Mouse (Mus musculus) common myeloid progenitor, adult 5-6 weeks (primary cell): ENCODE measurements at regions not wholly inside any gene's neighbourhood (a gene's known extent, or its start where the extent isn't known, plus 50 kb on each side); places are given as distances from the start of the nearest gene placed in this dataset.

Experiments
- ATAC-seq: replicated peaks from 2 replicates; pipeline ENCODE4 v1.8.0; 2016; ENCODE audit warnings: low read depth, mild to moderate bottlenecking, moderate TSS enrichment, inconsistent platforms; ENCODE audit not compliant: poor library complexity, severe bottlenecking

GRCm38 (mm10) chr1:42229711-42230110 is 465.9 kb upstream of the Pou3f3 start:
- ATAC-seq = no peak

DNA sequence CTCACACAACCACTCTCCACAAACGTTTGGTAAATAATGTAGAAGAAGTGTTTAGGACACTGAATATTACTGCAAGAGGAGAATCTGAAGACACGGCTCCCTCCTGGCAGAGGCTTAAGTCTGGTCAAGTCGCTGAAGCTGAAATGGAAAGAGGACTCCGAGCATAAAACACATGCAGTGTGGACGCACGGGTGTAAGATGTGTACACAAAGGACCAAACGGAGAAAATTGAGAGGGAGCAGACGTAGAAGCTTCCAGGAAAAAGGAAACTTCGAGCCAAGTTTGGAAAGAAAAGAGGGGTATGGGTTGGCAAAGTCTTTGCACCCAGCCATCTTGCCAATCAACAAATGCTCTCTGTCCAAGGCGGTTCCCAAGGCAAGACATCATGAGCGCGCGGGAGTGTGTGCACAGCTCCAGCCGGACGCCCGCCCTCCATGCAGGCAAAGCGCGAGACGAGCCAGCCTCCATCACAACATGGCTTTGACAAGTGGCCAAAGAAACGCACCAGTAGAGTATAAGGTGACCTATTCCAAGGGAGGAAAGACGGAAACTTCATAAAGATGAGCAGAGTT is 465.0 kb upstream of the Pou3f3 start:
- no peak for ATAC-seq

GRCm38 (mm10) chr1:42231091-42231490 is 464.5 kb upstream of the Pou3f3 start:
- ATAC-seq = no peak

GRCm38 (mm10) chr1:42231897-42232296 is 463.7 kb upstream of the Pou3f3 start:
- no peak for ATAC-seq

DNA sequence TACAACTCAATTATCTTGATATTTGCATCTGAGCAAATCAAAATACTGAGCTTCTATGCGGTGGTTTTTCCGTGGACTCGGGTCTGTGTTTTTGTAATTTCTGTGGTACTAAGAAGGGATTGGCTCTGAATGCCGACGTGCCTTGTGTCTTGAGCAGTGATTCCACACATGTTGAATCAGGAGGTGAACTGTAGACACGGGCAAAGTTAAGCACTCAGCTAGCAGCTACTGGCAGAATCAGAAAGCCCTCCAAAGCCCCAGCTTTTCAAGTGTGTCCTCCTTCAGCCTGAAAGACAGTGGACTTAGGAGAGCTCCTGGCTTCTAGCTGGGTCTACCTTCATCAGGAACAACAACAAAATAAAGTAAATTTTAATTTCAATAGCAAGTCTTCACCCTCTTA is 462.9 kb upstream of the Pou3f3 start:
- no peak for ATAC-seq

DNA sequence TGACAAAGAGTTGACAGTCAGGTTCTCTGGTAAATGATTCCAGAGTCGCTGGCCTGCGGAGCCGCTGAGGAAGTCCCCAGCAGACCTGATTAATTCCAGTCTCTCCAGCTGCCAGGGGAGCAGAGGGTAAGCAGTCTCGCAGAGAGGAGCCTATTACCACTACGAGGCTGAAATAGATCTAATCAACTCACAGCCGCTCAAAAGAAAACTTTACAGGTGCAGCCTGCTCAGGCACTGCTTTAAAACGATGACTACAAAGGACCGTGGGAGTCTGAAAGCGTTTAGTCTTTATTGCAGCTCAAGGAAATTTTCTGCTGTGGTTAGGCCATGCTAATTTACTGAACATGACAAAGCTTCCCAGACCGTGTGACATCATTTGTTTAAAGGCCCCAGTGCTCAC is 462.3 kb upstream of the Pou3f3 start:
- no peak for ATAC-seq

- ATAC-seq = no peak
Observed at GRCm38 (mm10) chr1:42236466-42237010, 459.0 kb upstream of the Pou3f3 start.

- no peak for ATAC-seq
Observed at GRCm38 (mm10) chr1:42238408-42238807, 457.2 kb upstream of the Pou3f3 start.

DNA sequence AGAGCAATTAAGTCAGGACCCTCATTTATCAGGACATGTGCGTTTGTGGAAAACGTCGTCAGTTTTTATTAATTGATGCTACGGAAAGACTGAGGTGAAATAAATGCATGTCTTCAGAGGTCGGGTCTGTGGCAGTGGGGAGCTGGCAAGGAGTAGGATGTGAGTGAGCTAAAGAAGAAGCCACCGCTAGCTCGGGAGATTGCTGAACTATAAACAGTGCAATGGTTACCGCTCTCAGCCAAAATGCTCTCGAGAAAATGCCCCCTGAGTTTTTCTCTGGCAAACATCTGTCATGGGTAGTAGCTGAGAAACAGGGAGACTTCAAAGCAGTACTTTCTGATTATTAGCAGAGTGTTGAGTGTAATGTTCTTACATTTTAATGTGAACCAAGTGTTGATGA is 454.4 kb upstream of the Pou3f3 start:
- no peak for ATAC-seq

DNA sequence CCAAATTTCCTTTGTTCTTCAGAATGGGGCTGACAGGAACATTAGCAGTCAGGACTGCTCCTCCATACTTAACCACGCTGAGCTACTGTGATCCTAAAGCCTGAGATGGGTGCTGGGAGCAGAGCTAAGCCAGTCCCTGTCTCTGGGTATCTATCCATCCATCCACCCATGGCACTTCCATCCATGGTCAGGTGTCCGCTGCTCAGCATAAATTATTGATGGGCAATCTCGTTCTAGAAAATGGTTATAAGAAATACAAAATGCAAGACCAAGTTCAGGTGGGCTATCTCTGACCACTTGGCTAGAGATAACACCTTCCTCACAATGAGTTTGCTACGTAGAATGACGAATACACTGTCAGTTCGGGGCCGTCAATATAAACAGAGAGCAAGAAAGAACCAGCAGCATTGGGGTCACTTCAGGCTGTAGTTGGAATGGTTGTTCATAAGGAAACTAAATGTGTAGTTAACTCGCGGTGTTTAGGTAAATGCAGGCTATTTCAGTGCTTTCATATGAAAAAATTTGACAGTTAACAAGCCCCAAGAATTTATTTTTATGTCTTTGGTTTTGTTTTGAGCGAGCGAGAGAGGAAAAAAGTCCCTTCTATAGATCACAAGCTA is 453.9 kb upstream of the Pou3f3 start:
- no peak for ATAC-seq

DNA sequence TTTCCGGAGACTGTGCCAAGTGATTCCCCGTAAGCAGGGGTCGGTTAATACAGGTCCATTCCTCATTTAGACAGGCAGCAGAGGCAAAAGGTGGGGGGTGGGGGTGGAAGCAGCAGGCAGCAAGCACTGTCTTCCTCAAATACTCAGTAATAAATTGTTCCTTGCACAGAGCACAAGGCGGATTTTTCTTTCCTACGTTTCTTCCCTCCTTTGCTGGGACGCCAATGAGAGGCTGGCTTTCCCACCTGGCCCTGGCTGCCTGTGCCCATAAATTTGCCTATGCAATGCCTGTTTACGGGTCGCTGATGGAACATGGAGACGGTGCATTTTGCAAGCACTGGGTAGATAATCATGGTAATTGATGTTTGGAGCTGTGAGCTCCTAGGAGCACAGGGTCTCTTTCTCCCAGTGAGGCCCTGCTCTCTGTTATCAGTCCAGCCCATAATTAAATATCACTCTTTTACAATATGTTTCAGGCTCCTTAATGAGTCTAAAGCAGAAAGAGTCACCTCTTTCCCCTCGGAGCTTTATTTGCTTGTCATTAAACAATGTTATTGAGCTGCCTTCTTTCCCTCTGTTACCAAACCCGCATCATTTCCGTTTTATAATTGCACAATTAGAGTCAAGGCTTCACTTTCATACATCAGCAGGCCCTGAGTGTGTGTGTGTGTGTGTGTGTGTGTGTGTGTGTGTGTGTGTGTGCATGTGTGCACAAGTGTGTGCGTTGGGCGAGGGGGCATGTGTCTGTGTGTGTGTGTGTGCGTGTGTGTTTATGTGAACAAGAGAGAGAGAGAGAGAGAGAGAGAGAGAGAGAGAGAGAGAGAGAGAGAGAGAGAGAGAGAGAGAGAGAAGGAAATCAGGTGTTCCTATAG is 452.7 kb upstream of the Pou3f3 start:
- ATAC-seq = no peak

DNA sequence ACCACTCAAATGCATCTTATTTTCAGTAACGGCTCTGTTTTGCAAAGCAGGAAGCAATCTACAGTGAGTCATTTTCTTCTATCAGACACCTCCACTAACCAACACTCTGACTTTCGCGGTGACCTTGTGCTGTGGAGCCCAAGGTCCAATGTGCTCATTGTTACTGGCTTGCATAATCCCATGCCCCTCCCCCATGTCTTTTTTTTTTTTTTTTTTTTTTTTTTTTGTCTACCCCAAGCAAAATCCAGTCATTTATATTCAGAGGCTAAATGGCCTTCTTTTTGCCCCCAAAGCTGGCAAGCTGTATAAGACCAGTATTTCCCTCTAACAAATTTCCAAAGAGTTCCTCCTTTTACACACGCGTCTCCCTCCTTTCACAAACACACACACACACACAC is 452.1 kb upstream of the Pou3f3 start:
- no peak for ATAC-seq

- ATAC-seq = no peak
Observed at GRCm38 (mm10) chr1:42243878-42244277, 451.7 kb upstream of the Pou3f3 start.

DNA sequence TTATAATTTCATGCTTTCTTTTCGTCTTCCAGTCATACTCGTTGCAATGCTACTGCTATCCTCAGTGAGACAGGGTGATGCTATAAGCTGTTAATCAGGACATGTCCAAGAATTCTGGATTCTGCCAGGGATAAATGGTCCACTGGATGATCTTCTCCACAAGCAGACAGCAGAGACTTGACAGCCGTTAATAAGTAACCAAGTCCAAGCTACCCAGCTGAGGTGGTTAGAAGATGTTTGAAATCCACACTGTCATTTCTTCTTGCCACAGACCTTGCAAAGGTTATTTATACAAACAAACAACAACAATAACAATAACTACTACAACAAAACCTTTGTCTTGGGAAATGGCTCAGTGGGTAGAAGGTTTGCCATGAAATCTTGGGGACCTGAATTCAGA is 443.2 kb upstream of the Pou3f3 start:
- no peak for ATAC-seq

DNA sequence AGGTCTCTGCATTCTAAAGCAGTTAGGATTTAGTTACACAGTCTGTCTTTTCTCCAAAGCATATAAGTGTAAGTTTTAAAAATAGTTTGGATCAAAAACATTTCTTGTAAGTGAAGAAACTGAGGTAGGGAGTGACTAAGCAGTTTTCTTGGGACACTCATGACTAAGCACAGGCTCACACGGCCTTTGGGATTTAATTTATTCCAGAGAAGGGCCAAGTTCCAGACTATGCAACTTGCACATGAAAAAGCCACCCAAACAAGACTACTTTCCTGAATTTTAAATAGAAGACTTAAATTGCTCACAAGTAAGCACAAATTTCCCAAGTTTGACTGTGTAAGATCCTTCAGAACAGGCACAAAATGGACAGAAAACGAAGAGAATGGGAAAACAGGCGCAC is 441.8 kb upstream of the Pou3f3 start:
- no peak for ATAC-seq

DNA sequence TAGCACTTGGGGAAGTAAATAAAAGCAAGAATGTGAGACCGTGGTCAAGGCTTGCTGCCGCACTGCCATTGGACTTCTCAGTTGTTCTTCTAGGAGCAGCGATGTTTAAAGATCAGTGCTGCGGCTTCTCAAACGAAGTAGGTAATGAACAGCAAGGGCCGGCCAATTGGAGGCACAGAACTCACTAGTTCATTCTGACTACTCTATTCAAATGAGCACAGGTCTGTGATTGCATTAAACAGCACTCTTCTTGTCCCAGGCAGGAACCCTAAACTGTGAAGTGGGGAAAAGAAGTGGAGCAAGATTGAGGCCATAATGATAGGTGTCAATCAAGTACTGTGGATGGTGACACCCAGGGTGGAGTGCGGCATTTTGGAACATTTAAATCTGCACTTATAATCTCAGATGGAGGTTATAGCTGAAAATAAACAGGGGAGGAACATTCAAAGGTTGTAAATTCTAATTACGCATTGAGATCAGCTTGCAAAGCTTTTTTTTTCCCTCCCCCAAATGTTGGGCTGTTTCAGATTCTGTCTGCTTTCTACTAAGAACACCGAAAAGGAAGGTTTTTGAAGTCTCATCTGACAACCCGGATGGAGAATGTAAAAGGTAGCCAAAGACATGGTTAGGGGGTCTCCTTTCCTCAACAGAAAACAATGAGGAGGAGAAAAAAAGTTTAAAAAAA is 438.5 kb upstream of the Pou3f3 start:
- no peak for ATAC-seq

DNA sequence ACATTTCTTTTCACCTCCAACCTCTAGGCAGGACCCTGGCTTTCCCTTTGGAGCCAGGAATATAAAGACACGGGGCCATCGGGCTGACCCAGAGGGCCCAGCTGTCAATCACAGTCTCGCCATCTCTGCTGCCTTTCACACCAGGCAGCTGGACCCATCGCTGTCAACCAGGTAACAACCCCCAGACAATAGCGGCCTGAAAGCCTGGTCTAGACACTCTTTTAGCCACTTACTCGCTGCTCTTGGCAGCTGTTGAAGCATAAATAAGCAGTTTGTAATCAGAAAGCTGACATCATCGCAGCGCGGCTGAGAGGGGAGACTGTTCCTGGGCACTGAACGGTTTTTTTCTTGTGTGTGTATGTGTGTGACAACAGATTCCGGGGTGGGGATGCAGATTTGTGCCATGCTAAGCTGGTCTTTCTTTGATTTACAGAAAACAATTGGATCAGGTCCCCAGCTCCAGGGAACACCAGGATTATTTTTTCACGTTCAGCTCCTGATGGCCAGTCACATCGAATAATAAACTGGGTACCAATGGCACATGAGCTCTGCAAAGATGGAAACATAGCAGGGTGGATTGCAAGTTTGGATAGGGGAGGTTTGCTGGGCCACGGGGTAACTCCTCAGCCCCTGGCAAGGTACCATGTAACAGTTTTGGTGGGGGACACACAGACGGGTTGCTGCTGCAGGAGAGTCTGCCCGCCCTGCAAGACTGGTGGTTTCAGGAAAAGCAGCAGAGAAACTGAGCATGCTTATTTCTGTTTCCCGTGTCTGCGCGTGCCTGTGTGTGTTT is 437.6 kb upstream of the Pou3f3 start:
- no peak for ATAC-seq

GRCm38 (mm10) chr1:42258594-42258910 is 437.0 kb upstream of the Pou3f3 start:
- no peak for ATAC-seq

DNA sequence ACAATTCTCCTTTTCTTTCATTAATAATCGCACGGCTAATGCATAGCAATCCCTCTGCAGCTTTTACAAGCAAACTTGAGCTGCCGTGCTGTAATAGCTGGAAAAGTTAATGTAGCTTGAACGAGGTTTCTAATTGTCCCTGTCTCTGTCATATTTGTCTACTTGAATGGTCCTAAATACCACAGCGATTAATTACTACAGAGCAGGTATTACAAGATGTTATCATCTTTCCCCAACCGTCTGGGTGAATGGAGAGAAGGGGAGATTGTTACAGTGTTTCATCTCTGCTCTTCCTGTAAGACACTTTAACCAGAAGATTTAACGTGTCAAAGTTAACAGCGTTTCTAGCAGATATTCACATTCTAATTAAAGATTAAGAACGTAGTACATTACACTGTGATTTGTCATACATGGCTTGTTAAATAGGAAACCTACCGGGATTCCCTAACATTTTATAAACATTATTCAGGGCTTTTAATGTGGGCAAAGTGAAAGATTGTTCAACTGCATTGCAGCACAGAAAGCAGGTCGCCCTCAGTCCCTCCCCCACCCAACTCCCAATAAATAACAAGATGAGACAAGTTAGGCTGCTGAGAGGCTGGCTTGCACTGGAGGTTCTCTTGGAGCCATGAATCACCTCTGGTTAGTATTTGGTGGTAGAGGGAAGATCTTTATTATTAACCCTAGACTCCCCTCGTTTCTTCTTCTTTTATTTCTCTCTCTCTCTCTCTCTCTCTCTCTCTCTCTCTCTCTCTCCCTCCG is 436.2 kb upstream of the Pou3f3 start:
- ATAC-seq = no peak
